Mouse (Mus musculus): Measurements from ENCODE around the gene Rhoc.
"Not testable (repeated sequence)": the region's sequence is repeated elsewhere in the genome, so short reads cannot be mapped to it uniquely, and the experiment has no call there.

The Rhoc gene

GRCm38 (mm10) chr3:104788075-104788474, at the start of gene Rhoc:
Gene Rhoc, plus strand, starts transcription at chr3:104788375.
- no peak for DNase-seq (ENCODE audit: low spot score)

DNA sequence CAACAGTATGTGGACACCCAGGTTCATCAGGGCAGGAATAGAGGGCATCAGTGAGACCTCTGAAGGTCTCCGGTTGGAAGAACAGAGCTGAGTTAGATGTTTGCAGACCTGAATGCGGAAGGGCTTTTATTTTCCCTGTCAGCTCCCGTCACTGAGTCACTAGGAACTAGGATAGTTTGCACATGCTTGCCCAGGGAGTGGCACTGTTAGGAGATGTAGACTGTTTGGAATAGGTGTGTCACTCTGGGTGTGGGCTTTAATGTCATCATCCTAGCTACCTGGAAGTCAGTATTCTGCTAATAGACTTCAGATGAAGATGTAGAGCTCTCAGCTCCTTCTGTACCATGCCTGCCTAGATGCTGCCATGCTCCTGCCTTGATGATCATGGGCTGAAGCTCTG, 46.2 kb upstream of the Rhoc start:
- DNase-seq (ENCODE audit: low spot score) = no peak

- DNase-seq (ENCODE audit: low spot score) = no peak
These were observed 45.0 kb upstream of the Rhoc start for GRCm38 (mm10) chr3:104743161-104743560.

DNA sequence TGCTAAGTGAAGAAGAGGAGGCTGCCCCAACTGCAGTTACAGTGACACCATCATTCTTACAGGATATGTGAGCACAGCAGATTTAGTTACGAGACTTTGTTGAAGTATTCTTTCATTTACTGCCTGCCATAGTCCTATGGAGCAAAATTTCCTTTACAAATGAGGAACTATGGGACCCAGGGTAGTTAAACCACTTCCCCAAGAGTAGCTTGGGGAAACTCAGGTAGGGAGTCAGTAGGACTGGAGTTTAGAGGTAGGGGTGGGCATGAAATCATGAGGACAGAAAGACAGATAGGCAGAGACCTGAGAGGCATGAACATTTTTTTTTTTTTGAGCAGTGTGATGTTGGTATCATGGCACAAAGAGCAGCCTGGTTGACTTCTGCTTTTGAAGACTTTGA, 44.3 kb upstream of the Rhoc start:
- DNase-seq (ENCODE audit: low spot score) = no peak

DNA sequence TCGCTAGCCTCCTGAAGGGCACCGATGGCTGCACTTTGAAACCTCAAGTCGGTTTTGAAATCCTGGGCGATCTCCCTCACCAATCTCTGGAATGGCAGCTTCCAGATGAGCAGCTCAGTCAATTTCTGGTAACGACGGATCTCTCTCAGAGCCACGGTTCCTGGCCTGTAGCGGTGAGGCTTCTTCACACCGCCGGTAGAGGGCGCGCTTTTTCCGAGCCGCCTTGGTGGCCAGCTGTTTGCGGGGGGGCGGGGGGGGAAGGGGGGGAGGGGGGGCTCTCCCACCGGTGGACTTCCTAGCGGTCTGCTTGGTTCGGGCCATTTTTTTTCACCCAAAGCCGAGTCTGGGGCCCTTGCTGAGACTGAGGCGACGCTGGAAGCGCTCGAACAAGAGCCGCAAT, 35.3 kb upstream of the Rhoc start:
- DNase-seq (ENCODE audit: low spot score) = not testable (repeated sequence)

GRCm38 (mm10) chr3:104758406-104758805, 29.8 kb upstream of the Rhoc start:
- DNase-seq (ENCODE audit: low spot score) = peak; percentile 72

- no peak for DNase-seq (ENCODE audit: low spot score)
These were observed 29.3 kb upstream of the Rhoc start for GRCm38 (mm10) chr3:104758869-104759268.

GRCm38 (mm10) chr3:104762103-104762863, 25.9 kb upstream of the Rhoc start:
- not testable (repeated sequence) for DNase-seq (ENCODE audit: low spot score)

DNA sequence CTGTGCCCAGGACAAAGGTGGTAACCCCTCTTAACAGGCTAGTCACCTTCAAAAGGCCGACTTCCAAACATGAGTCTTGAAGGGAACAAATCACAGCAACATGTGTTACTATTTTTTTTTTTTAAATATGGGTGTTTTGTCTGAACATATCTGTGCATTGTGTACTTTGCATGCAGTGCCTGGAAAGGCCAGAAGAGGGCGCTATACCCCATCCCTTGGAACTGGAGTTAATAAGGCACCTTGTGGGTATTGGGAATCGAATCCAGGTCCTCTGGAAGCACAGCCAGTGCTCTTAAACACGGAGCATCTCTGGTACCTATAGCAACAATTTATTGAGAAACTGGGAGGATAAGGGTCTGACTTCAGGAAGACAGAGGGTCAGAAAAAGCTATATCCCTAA, 23.2 kb upstream of the Rhoc start:
- DNase-seq (ENCODE audit: low spot score) = no peak

GRCm38 (mm10) chr3:104767141-104767540, 21.0 kb upstream of the Rhoc start:
- DNase-seq (ENCODE audit: low spot score) = no peak

DNA sequence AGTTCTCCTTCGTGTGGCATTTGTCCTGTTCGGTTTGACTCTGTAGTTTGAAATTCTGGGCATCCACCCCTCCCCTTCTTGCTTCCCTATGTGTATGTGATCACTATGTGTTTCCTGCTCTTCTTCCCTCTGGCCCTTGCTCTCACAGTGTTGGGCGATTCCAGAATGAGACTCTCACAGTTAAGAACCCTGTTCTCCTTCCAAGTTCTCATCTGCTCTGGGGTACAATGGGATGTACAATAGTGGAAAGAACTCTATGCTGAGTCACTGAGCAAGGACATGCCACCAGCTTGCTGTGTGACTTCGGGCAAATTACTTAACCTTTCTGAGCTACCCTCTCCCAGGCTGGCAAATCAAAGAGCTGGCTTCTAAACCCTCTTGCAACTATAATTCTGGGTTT, 20.5 kb upstream of the Rhoc start:
- DNase-seq (ENCODE audit: low spot score) = no peak

DNA sequence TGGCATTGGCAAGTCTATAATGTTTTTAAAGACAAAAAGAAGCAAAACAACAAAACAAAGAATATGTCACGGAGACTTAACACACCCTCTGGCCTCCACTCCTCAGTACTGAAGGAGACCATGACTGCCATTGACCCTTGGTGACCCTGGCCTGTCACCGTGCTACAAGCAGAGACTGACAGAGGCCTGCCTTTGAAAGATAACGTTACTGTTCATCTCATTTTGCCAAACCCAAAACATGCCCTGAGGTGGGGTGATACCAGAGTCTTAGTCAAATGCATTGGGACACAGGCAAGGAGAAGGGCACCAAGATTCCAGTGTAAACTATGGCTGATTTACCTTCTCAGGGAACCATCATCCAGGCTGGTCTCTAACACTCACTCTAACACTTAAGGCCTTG, 19.0 kb upstream of the Rhoc start:
- DNase-seq (ENCODE audit: low spot score) = no peak

DNA sequence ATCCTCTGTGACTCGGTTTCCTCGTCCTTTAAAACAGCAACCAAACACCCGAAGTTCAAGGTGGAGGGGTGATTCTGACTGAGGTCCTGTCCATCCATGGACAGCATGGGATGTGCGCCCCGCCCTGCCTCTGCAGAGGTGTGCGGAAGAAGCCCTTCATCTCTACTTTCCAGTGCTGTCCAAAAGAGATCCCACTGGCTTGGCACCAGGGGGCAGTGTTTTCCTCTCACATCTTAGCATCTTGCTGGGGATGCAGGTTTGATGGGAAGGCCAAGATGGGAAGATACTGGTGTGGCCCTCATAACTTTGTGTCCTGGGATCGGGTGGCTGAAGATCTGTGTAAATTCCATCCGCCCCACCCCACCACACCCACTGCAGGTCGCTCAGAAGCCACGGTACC, 18.1 kb upstream of the Rhoc start:
- no peak for DNase-seq (ENCODE audit: low spot score)

- DNase-seq (ENCODE audit: low spot score) = no peak
These were observed 17.3 kb upstream of the Rhoc start for GRCm38 (mm10) chr3:104770918-104771317.

GRCm38 (mm10) chr3:104771460-104771859, 16.7 kb upstream of the Rhoc start:
- DNase-seq (ENCODE audit: low spot score) = no peak

DNA sequence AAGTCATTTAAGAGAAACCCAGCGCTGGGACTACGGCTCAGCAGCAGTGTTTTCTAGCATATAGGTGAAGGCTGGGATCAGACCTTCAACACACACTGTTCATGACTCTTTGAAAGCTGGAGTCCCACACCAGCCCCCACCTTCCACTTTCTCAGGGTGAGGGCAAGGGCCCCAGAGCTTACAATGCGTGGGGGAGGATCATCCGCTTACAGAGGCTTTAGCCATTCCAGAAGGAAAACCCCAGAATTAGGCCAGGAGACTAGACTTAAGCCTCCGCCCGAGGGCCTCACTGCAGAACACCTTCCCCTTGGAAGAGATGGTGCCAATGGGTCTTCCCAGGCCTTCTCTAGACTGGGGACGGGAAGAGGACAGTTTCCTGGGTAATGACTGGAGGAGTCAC, 14.9 kb upstream of the Rhoc start:
- no peak for DNase-seq (ENCODE audit: low spot score)

DNA sequence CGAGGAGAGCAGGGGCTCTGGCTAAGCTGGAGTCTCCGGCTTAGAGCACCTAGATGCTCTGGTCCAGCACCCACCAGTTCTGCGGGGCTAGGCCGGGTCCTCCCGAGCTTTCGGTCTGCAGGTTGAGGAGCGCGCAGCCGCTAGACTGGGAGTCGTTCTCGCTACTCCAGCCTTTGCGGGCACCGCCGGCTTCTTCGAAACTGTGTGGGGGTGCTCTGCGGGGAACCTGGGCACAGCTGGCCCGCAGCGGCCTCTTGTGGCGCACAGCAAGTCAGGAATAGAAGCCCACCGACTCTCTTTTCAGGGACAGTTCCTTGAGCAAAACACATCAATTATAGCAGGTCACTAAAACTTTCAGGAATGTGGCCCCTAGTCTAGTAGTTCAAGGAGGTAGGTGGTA, 10.8 kb upstream of the Rhoc start:
- no peak for DNase-seq (ENCODE audit: low spot score)

GRCm38 (mm10) chr3:104779949-104780348, 8.2 kb upstream of the Rhoc start:
- no peak for DNase-seq (ENCODE audit: low spot score)

DNA sequence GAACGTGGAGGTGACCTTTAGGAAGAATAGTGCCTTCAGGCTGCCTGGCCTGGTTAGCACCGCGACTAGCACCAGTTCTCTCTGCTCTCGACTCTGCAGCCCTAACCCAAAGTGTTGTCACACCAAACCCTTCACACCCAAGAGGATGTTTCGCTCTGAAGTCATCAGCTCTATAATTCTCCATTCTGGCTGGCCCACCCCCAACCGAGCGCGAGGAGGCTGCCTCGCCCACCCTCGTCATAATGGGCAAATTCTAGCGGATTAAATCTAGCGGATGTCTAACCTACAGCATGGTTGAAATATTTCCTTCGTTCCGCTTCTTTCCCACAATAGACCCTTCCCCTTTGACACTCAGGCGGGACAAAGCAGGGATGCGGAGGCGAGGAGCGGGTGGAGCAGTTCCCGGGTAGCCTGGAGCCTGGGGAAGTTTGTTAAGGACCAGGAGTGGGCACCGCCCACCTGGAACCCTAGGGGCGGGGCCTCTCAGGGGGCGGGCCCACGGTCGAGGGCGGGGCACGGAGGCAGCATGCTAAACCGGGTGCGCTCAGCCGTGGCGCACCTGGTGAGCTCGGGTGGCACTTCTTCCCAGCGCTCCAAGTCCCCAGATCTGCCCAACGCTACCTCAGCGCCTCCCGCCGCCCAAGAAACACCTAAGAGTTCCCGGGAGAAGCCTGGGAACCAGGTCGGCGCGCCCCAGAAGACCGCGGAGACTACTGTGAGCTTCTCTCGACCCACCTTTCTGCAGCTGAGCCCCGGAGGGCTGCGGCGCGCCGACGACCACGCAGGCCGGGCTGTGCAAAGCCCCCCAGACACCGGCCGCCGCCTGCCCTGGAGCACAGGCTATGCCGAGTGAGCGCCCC, 7.4 kb upstream of the Rhoc start, which contains the start of gene Ppm1j:
Gene Ppm1j (plus strand): TSS at position 496 of the 860 bp plus-strand sequence.
- no peak for DNase-seq (ENCODE audit: low spot score)

GRCm38 (mm10) chr3:104781471-104781903, 6.7 kb upstream of the Rhoc start, which contains the start of gene Fam19a3:
Gene Fam19a3, minus strand, starts transcription at chr3:104781840.
- no peak for DNase-seq (ENCODE audit: low spot score)

GRCm38 (mm10) chr3:104782061-104782681, 6.0 kb upstream of the Rhoc start:
- no peak for DNase-seq (ENCODE audit: low spot score)

- DNase-seq (ENCODE audit: low spot score) = no peak
These were observed 4.1 kb upstream of the Rhoc start for GRCm38 (mm10) chr3:104783971-104784500.
